Mouse (Mus musculus) MEL (cell line): Measurements from ENCODE around the gene Msi2.

Experiments
- MAZ ChIP-seq: IDR thresholded peaks from 2 replicates; pipeline ENCODE4 v1.6.1; 2012; ENCODE audit warnings: low read depth, mild to moderate bottlenecking, inconsistent platforms, low read length, improper control_type of control experiment
- TAL1 ChIP-seq: IDR thresholded peaks from 2 replicates; pipeline ENCODE4 v1.6.1; 2012; ENCODE audit warnings: mild to moderate bottlenecking, inconsistent platforms, low read length, moderate library complexity, mixed read lengths
- TCF12 ChIP-seq: IDR thresholded peaks from 2 replicates; pipeline ENCODE4 v1.6.1; 2014; ENCODE audit warnings: low read depth, mild to moderate bottlenecking, inconsistent platforms, low read length, improper control_type of control experiment, moderate library complexity

- peak; percentile 59 for TF ChIP-seq MAZ
- peak; percentile 73 for TF ChIP-seq TCF12
- TF ChIP-seq TAL1: no peak
These were observed 118.8 kb downstream of the Msi2 start for GRCm38 (mm10) chr11:88599332-88600130.
